Mouse (Mus musculus) stomach, postnatal 0 days (tissue): ENCODE measurements around the gene Tll2. TPM values are rescaled to one million over a fixed set of nuclear protein-coding genes. Genes with fewer than 3 reads are reported as not detected.

Experiments used
- ATAC-seq: fragments of 200-750 bp; cut with Nextera tagmentation; 2 replicates; pipeline ENCODE4 v1.8.0; 2017; ENCODE audit not compliant: low FRiP score, low TSS enrichment
- DNase-seq: peaks from one replicate; pipeline ENCODE4 v3.0.0-alpha.2; 2016; ENCODE audit warnings: low spot score
- H3K27ac ChIP-seq: fragments of 300-500 bp; sonication (generic); replicated peaks from 2 replicates; pipeline ENCODE4 v1.5.1; 2014; ENCODE audit warnings: mild to moderate bottlenecking, control low read depth
- H3K27me3 ChIP-seq: fragments of 300-500 bp; sonication (generic); 2 replicates; pipeline ENCODE4 v1.6.1; 2014; ENCODE audit warnings: low read length; ENCODE audit not compliant: control insufficient read depth, insufficient read depth
- H3K36me3 ChIP-seq: fragments of 300-500 bp; sonication (generic); 2 replicates; pipeline ENCODE4 v1.6.1; 2014; ENCODE audit warnings: low read length, mixed read lengths; ENCODE audit not compliant: control insufficient read depth, insufficient read depth
- H3K4me1 ChIP-seq: fragments of 300-500 bp; sonication (generic); replicated peaks from 2 replicates; pipeline ENCODE4 v1.6.1; 2014; ENCODE audit warnings: antibody characterized with exemption; ENCODE audit not compliant: control insufficient read depth, insufficient read depth
- H3K4me2 ChIP-seq: fragments of 300-500 bp; sonication (generic); replicated peaks from 2 replicates; pipeline ENCODE4 v1.6.1; 2014; ENCODE audit warnings: low read depth, mild to moderate bottlenecking, control low read depth, moderate library complexity
- H3K4me3 ChIP-seq: fragments of 300-500 bp; sonication (generic); 2 replicates; pipeline ENCODE4 v1.5.1; 2014; ENCODE audit warnings: low read depth, low read length, control low read depth
- H3K9ac ChIP-seq: fragments of 300-500 bp; sonication (generic); 2 replicates; pipeline ENCODE4 v1.6.1; 2014; ENCODE audit warnings: mild to moderate bottlenecking, low read length, control low read depth, mixed read lengths
- H3K9me3 ChIP-seq: fragments of 300-500 bp; sonication (generic); 2 replicates; pipeline ENCODE4 v1.6.1; 2016; ENCODE audit warnings: low read length; ENCODE audit not compliant: control insufficient read depth
- CTCF ChIP-seq: IDR thresholded peaks from 2 replicates; pipeline ENCODE4 v1.5.1; 2016; ENCODE audit warnings: antibody characterized with exemption, low read depth, mild to moderate bottlenecking, moderate library complexity
- EP300 ChIP-seq: optimal IDR thresholded peaks from 2 replicates; pipeline ENCODE3; 2016; ENCODE audit warnings: antibody characterized with exemption
- WGBS: fragments of 180-500 bp; shearing (Covaris S2); extraction: QIAGEN DNeasy Blood & Tissue Kit; methylation state at CpG from one replicate; pipeline ENCODE4 v1.1.7; 2014; 5-methylcytosine and 5-hydroxymethylcytosine counted together
- polyA plus RNA-seq: library from polyadenylated mRNA; unstranded; fragments of >200 nt; fragmentation: Nextera tagmentation; extraction: Ambion mirVana; gene quantifications from 2 replicates; pipeline ENCODE4 v1.2.1, GENCODE M21; 2015

Tll2 gene
- polyA plus RNA-seq, 1 experiment from 2014 or later, result 0.06 TPM

DNA sequence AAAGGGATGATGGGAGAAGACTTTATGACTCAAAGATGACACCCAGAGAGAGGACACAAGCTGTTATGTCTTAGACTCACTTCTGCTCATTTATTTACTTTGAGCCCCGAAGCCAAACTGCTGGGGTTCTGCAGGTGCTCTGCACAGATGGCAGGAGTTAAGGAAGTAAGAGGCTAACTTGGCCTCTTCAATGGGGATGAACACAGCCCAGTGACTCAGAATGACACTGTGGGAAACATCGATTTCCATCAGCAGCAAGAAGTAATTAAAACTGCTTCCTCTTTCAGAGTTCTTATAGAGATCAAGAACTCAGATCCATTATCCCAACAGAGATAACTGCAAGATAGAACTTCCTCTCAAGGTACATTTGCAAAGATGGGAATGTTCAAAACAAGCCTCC, 29.8 kb downstream of the Tll2 start:
- H3K27ac ChIP-seq, result no peak overlapping the region
- H3K9ac ChIP-seq, result no peak overlapping the region
- H3K27me3 ChIP-seq, result no peaks in the 10 kb centered on the region
- H3K4me2 ChIP-seq, result no peak overlapping the region
- H3K36me3 ChIP-seq, result no peaks in the 10 kb centered on the region
- no peak overlapping the region for H3K4me3 ChIP-seq
- DNase-seq (no peak), ATAC-seq (no peak)
- H3K4me1 ChIP-seq, result no peaks in the 10 kb centered on the region
- 69% methylated on average over 2 of the region's 2 CpGs for WGBS
- TF ChIP-seq CTCF (no peak), EP300 (no peak)
- H3K9me3 ChIP-seq, result no peaks in the 10 kb centered on the region

DNA sequence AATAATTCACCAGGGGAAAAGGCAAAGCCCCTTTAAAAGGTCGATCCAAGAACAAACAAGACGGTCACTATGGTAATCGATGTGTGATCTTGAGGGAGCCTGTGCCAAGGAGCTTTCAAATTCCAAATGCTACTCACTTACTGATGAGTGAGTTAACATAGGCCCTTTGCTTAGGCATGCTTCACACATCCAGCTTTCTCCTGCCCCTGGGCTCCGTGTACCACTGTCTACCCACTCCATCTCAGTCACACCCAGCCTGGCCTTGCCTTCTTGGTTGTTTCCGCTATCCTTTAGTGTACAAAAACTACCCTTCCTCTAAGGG, 40.8 kb downstream of the Tll2 start:
- ATAC-seq (no peak), DNase-seq (no peak)
- Histone ChIP-seq H3K4me2 (no peak overlapping the region), H3K4me1 (no peaks in the 10 kb centered on the region), H3K9me3 (no peaks in the 10 kb centered on the region), H3K9ac (no peak overlapping the region), H3K27me3 (no peaks in the 10 kb centered on the region), H3K4me3 (no peak overlapping the region), H3K27ac (no peak overlapping the region), H3K36me3 (no peaks in the 10 kb centered on the region)
- no peak for TF ChIP-seq CTCF
- no peak for TF ChIP-seq EP300
- WGBS, result 68% methylated on average over 5 of the region's 5 CpGs

DNA sequence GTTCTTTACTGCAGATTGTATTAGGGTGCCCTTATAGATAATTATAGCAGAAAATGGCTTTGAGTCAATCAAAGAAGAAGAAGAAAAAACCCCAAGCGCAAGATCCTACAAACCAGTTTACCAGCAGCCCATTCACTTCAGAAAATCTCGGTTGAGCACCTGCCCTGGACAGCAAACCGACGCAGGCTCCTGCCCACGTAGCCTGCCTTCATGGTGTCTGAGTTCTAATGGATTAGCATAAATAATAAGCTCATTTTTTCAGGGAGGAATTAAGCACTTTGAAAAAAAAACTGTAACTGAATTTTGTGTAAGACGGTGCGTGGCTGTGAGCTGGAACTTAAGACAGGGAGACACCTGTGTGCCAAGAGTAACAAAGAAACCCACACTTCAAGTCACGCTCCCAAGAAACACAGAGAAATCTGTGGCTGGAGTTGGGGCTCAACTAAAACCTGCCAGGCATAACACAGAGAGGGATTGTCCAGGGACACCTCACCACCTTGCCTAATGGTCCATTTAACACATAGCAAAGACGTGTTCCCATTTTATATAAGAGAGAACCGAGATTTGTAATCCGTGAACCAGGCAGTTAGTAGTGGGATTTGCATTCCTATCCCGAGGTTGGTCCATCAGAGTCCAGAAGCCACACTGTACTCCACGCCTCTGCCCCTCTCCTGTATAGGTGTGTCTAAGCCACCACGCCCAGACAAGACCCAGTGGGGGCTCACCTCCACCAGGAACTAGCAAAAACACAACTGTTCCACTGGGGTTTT, 41.3 kb downstream of the Tll2 start:
- DNase-seq (no peak), ATAC-seq (no peak)
- Histone ChIP-seq H3K9ac (no peak overlapping the region), H3K4me2 (no peak overlapping the region), H3K4me3 (no peak overlapping the region), H3K9me3 (no peaks in the 10 kb centered on the region), H3K36me3 (no peaks in the 10 kb centered on the region), H3K27me3 (no peaks in the 10 kb centered on the region), H3K27ac (no peak overlapping the region), H3K4me1 (no peaks in the 10 kb centered on the region)
- 72% methylated on average over 14 of the region's 14 CpGs for WGBS
- TF ChIP-seq CTCF (no peak), EP300 (no peak)

DNA sequence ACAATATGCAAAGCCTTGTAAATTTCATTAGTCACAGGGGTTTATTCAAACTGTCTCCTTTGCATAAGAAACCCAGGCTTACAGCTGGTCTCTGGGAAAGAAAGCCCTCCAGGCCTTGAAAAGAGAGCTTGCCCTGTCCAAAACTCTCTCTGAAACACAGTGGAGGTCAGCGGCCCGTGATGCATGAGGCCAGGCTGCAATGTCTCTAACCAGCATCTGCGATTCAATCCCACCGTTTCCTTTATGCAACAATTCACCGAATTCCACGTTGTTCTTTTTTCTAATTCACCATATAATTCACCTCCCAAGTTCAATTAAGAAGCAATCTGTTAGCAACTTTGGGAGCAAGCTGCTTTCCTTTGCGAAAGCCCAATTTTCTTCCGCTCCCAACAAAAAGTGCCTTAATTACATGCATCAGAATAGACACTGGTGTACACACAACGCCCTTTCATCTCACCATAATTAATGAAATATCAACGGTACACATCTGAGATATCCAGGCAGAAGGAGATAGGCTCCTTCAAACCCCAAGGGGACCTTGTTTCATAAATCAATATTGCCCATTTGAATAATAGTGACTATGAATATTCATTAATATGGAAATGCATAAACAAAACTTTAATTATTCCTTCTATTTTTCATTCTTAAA, 42.1 kb downstream of the Tll2 start:
- no peak for TF ChIP-seq CTCF
- no peak for TF ChIP-seq EP300
- no peaks in the 10 kb centered on the region for H3K27me3 ChIP-seq
- no peaks in the 10 kb centered on the region for H3K4me1 ChIP-seq
- no peaks in the 10 kb centered on the region for H3K36me3 ChIP-seq
- H3K9ac ChIP-seq, result no peak overlapping the region
- ATAC-seq (no peak), DNase-seq (no peak)
- no peak overlapping the region for H3K4me3 ChIP-seq
- no peak overlapping the region for H3K4me2 ChIP-seq
- WGBS, result 71% methylated on average over 10 of the region's 10 CpGs
- H3K9me3 ChIP-seq, result no peaks in the 10 kb centered on the region
- H3K27ac ChIP-seq, result no peak overlapping the region

DNA sequence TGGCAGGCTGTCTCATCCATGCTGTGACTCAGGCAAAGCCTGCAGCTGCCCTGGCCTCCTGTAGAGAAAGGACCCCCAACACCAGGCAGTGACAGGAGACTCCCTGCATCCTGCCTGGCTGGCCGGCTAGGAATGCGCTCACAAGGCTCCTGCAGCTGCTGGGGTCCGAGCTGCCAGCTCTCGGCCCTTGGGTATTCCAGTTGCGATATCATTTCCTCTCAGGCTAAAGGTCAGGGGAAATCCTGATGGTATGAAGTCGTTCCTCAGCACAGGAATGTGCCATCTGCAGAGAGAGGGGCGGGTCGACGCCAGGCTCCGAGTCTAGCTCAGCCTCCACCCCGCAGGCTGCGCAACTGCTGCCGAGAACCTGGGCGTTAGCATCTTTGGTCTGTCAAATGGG, 46.2 kb downstream of the Tll2 start:
- Histone ChIP-seq H3K4me1 (no peaks in the 10 kb centered on the region), H3K9ac (no peak overlapping the region), H3K9me3 (no peaks in the 10 kb centered on the region), H3K4me3 (no peak overlapping the region), H3K4me2 (no peak overlapping the region), H3K36me3 (no peaks in the 10 kb centered on the region), H3K27ac (no peak overlapping the region), H3K27me3 (no peaks in the 10 kb centered on the region)
- no peak for DNase-seq
- TF ChIP-seq EP300 (no peak), CTCF (no peak)
- WGBS, result 58% methylated on average over 14 of the region's 14 CpGs
- no peak for ATAC-seq

DNA sequence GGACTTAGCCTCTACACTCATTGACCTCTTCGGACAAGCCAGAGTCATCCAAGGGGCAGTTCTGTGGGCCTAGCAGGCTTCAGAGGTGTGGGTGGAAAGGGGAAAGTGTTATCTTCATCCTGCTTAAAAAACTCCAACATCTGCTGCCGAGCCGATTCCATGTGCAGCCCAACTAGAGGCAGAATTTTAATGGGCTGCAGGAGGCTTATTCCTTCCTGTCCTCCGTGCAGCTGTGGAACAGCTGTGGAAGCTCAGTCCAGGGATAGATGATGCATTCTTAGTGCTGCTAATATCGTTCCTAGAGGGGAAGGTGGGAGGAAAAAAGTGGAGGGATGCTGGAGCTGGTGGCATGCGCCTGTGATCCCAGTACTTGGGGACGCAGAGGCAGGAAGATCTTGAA, 52.0 kb downstream of the Tll2 start:
- no peaks in the 10 kb centered on the region for H3K4me1 ChIP-seq
- TF ChIP-seq EP300 (no peak), CTCF (no peak)
- H3K36me3 ChIP-seq, result no peaks in the 10 kb centered on the region
- H3K4me3 ChIP-seq, result no peak overlapping the region
- 53% methylated on average over 7 of the region's 7 CpGs for WGBS
- no peak overlapping the region for H3K27ac ChIP-seq
- no peaks in the 10 kb centered on the region for H3K27me3 ChIP-seq
- no peak overlapping the region for H3K9ac ChIP-seq
- H3K4me2 ChIP-seq, result no peak overlapping the region
- H3K9me3 ChIP-seq, result no peaks in the 10 kb centered on the region
- DNase-seq (no peak), ATAC-seq (no peak)
